Mouse (Mus musculus): ENCODE measurements at regions not wholly inside any gene's neighbourhood (a gene's known extent, or its start where the extent isn't known, plus 50 kb on each side); places are given as distances from the start of the nearest gene placed in this dataset.
A peak's percentile ranks its signal among the peaks of the same experiment; 100 is the strongest.

DNA sequence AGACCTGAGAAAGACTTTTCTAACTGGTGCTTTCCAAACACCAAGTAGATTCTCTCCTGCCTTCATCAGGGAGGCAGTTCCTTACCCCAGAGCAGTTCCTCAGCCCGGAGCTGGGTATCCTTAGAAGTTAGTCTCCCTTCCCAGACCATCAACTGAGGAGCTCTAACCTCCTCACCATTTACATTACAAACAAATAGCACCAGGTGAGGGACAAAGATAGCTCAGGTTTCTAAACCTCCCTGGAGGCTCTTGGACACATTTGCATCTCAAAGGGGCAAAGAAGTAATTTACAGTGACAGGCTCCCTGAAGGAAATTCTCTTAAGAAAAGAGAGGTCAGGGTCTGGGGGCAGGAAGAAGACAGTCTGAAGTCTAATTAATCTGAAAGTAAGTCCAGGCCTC is 486.5 kb upstream of the Tmem132c start:
- DNase-seq = no peak

DNA sequence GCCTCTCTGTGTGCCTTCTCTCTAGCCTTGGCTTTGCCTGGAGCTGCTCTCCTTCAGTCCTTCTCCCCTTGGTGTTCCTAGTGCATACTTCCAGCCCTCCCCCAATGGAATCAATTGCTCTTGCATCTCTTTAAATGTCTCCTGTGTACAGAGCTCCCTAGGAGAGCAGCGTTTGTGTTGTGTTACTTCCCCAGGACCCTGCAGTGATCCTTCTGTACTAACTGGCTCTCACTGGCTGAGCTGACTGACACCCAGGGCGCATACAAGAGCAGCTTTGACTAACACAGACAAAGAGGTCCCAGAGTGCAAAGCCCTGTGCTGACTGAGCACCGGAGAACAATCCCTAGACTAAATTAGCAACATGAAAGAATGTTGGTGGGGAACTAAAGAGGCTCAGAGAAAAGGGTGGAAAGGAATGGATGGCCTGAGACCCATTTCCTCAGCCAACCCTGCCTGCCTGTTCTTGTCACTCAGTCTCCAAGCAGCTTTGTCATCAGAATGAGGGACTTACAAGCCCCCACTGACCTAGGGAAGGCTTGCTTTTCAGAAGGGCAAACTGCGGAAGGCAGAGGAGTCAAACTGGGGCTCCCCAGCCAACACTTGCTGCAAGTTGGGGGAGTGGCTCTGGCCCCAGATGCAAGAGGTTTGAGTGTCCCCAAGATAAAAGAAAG is 476.4 kb upstream of the Tmem132c start:
- no peak for DNase-seq

- DNase-seq = no peak
Observed at GRCm38 (mm10) chr5:126769031-126769430, 472.6 kb upstream of the Tmem132c start.

GRCm38 (mm10) chr5:126787706-126788610 is 453.6 kb upstream of the Tmem132c start:
- peak; percentile 63 to 68 for DNase-seq

DNA sequence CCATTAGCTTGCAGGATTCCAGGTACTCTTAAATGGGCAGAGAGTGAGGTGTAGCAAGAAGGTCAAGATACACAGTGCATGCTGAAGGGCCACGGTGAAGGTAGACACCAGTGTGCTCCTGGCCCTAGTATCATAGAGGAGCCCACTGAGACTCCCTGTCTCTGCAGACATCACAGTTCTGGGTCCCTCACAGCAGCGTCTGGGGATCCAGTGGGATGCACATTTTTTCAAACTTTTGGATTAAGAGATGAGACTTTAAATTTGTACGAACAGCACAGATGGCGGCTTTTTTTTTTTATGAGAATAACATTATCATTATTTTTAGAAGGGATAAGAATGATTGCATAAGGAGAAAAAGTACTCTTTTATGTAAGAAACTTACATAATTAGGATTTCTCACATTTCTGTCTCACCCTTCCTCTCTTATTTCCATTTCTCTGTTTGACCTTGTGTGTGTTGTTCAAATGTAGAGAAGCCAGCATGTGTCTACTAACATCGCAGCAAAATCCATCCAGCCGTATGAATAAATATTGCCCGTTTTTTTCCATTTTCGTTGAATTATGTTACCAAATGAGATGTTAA is 441.8 kb upstream of the Tmem132c start:
- DNase-seq = no peak

- DNase-seq = no peak
Observed at GRCm38 (mm10) chr5:126806656-126807055, 435.0 kb upstream of the Tmem132c start.

DNA sequence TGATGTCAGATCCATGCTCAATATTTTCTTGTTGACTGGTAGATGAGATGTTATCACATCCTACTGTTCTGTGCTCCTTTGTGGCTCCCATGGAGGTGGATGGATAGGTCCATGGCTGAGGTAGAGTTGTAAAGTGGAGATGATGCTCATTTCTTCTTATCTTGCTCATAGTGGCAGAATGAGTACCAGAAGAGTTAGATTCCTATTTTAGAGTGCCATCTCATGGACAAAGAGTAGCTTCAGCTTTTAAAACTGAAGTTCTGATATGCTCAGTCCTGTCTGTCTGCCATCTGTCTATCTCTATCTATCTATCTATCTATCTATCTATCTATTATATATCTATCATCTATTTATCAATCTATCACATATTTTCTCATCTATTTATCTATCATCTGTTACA is 425.5 kb upstream of the Tmem132c start:
- no peak for DNase-seq

- DNase-seq = no peak
Observed at GRCm38 (mm10) chr5:126835440-126835839, 406.2 kb upstream of the Tmem132c start.

GRCm38 (mm10) chr5:126842606-126843005 is 399.0 kb upstream of the Tmem132c start:
- DNase-seq = no peak

GRCm38 (mm10) chr5:126862078-126862477 is 379.5 kb upstream of the Tmem132c start:
- no peak for DNase-seq

DNA sequence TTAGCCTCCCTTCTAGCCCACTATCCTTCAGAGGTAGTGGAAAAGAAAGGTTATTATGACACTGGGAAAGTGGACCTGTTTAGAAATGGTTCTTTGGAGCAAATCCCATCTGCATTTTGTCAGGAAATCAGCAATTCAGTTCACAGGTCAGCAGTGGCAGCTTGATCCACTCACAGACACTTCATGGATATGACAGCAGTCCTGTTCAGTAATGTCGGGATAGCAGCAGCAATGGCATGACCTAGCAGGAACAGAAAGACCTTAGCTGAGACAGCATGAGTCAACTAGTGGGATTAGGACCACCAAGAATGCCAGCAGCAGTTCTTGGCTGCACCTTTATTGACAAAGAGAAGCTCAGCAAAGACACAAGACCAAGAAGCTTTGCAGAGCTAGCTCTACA is 365.8 kb upstream of the Tmem132c start:
- DNase-seq = no peak

- no peak for DNase-seq
Observed at GRCm38 (mm10) chr5:126890710-126891109, 350.9 kb upstream of the Tmem132c start.

- DNase-seq = no peak
Observed at GRCm38 (mm10) chr5:126893063-126893462, 348.5 kb upstream of the Tmem132c start.

DNA sequence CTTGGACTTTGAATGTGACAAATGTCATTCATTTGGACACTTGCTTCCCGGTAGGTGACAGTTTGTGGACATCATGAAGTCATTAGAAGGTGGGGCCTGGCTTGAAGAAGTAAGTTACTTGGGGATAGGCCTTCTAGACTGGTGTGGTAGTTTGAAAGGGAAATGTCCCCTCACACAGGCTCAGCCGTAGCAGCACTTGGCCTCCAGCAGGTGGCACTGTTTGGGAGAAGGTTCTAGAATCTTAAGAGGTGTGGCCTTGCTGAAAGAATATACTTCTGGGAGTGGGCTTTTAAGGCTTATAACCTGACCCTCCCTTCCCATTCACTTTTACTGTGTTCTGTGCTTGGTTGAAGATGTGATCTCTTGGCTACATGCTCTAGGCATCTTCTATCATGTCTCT is 331.5 kb upstream of the Tmem132c start:
- no peak for DNase-seq

GRCm38 (mm10) chr5:126917300-126917699 is 324.3 kb upstream of the Tmem132c start:
- DNase-seq = no peak

DNA sequence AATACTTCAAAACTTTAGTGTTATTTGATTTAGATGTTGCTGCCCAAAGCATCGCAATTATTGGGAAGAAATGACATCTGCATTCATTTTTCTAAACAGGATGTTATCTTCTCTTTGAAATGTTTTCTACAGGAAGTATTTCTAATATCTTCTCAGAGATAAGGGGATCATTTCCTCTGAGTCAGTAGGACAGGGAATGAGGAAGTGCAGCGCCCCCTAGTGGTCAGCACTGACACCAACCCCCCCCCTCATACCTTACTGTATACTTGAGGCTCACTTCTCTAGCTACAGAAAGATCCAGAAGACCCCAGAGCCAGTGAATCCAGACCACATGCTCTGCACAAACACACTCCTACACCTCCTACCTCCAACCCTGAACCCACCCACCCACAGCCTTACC is 308.1 kb upstream of the Tmem132c start:
- no peak for DNase-seq

- DNase-seq = no peak
Observed at GRCm38 (mm10) chr5:126944861-126945260, 296.7 kb upstream of the Tmem132c start.

- no peak for DNase-seq
Observed at GRCm38 (mm10) chr5:126954189-126954588, 287.4 kb upstream of the Tmem132c start.

DNA sequence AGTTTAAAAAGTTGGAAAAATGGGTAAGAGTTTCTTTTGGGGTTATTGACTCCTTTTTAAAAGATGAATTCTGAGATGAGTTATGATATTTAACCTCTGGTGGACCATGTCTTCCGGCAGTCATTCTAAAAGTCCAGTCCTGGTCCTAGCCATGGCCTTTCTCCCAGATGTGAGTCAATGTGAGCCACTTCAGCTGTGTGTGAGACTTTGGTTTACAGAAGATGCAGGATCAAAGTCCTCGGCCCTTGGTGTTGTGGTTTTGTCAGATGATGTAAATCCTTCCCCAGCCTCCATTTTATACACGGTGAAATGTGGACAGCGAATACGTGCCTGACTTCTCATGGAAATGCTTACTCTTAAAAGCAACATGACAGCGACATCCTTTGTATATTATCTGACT is 287.0 kb upstream of the Tmem132c start:
- DNase-seq = no peak

GRCm38 (mm10) chr5:126964577-126964976 is 277.0 kb upstream of the Tmem132c start:
- DNase-seq = no peak

DNA sequence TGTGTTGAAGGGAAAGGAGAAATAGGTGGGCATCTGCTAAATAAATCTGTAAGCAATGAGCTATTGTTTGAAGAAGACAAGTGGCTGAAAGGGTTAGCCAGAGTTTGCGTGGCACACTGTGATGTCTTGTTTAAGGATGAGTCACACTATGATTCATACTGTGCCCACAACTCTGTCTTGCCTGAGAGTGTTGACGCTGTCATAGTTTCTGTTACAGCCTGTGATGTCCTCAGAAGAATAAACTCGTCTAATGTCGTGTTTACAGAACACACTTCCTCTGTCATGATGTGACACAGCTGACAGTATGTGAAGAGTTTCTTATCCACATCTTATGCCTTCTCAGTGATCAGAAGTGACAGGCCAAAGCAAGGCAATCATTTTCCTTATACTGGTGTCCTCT is 274.5 kb upstream of the Tmem132c start:
- DNase-seq = no peak

DNA sequence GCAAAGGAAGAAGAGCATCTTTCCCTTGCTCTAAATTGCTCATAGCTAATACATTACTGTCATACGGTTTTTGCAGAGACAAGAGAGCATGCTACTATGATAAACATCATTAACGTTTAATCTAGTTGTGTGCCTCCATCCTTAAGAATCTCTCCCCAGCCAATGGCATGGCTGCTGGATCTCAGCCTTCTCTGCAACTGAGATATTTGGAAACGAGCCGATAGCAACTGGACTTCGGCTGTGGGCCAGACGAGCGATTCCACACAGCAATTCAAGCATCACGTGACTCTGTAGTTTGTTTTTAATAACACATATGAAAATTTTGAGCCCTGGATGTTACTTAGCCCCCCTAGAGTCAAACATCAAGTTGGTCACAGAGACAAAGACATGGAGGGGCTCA is 272.2 kb upstream of the Tmem132c start:
- DNase-seq = no peak

DNA sequence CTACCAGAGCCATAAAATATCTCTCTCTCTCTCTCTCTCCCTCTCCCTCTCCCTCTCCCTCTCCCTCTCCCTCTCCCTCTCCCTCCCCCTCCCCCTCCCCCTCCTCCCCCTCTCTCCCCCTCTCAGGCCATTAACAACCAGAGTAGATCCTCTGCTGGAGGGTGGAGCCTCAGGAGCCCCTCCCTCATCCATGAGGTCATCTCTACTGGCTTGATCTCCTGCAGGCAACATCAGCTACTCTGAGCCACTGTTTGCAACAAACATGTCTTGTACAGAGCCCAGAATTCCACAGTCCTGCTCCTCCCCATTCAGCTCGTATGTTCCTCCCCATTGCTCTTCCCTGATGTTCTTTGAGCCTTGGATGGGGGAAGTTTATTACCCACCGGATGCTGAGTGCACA is 270.3 kb upstream of the Tmem132c start:
- no peak for DNase-seq

GRCm38 (mm10) chr5:126971981-126972380 is 269.6 kb upstream of the Tmem132c start:
- DNase-seq = no peak
